Mouse (Mus musculus): Measurements from ENCODE around the gene Trappc12.
A peak's percentile ranks its signal among the peaks of the same experiment; 100 is the strongest.
"Not testable (repeated sequence)": the region's sequence is repeated elsewhere in the genome, so short reads cannot be mapped to it uniquely, and the experiment has no call there.

Gene Trappc12

GRCm38 (mm10) chr12:28733520-28734245 is 16.6 kb downstream of the Trappc12 start:
- not testable (repeated sequence) for DNase-seq (ENCODE audit: low spot score in 2 of 2)

- no peak for DNase-seq (ENCODE audit: low spot score in 2 of 2)
Measured at GRCm38 (mm10) chr12:28732631-28733030, 17.6 kb downstream of the Trappc12 start.

- DNase-seq (ENCODE audit: low spot score in 2 of 2), result no peak
Measured at GRCm38 (mm10) chr12:28727061-28727460, 23.2 kb downstream of the Trappc12 start.

GRCm38 (mm10) chr12:28726204-28726603 is 24.1 kb downstream of the Trappc12 start:
- no peak for DNase-seq (ENCODE audit: low spot score in 2 of 2)

- no peak for DNase-seq (ENCODE audit: low spot score in 2 of 2)
Measured at GRCm38 (mm10) chr12:28724366-28724765, 25.9 kb downstream of the Trappc12 start.

GRCm38 (mm10) chr12:28718106-28718505 is 32.2 kb downstream of the Trappc12 start:
- no peak for DNase-seq (ENCODE audit: low spot score in 2 of 2)

GRCm38 (mm10) chr12:28717066-28717465 is 33.2 kb downstream of the Trappc12 start:
- no peak for DNase-seq (ENCODE audit: low spot score in 2 of 2)

GRCm38 (mm10) chr12:28714822-28715632 is 35.2 kb downstream of the Trappc12 start:
- DNase-seq (ENCODE audit: low spot score in 2 of 2), result no peak

GRCm38 (mm10) chr12:28710566-28711185 is 39.6 kb downstream of the Trappc12 start:
- no peak for DNase-seq (ENCODE audit: low spot score in 2 of 2)

GRCm38 (mm10) chr12:28708154-28708553 is 42.1 kb downstream of the Trappc12 start:
- DNase-seq (ENCODE audit: low spot score in 2 of 2), result no peak

- no peak for DNase-seq (ENCODE audit: low spot score in 2 of 2)
Measured at GRCm38 (mm10) chr12:28705204-28705603, 45.1 kb downstream of the Trappc12 start.

- no peak for DNase-seq (ENCODE audit: low spot score in 2 of 2)
Measured at GRCm38 (mm10) chr12:28704381-28704780, 45.9 kb downstream of the Trappc12 start.

- DNase-seq (ENCODE audit: low spot score in 2 of 2), result no peak
Measured at GRCm38 (mm10) chr12:28701302-28701701, 49.0 kb downstream of the Trappc12 start.

- no peak for DNase-seq (ENCODE audit: low spot score in 2 of 2)
Measured at GRCm38 (mm10) chr12:28700561-28701025, 49.7 kb downstream of the Trappc12 start.

GRCm38 (mm10) chr12:28700101-28700511 is 50.2 kb downstream of the Trappc12 start:
- no peak for DNase-seq (ENCODE audit: low spot score in 2 of 2)

GRCm38 (mm10) chr12:28699656-28700055 is 50.6 kb downstream of the Trappc12 start:
- DNase-seq (ENCODE audit: low spot score in 2 of 2), result peak in 1 of 2 experiments; percentile 63

GRCm38 (mm10) chr12:28699086-28699485 is 51.2 kb downstream of the Trappc12 start:
- DNase-seq (ENCODE audit: low spot score in 2 of 2), result no peak

- no peak for DNase-seq (ENCODE audit: low spot score in 2 of 2)
Measured at GRCm38 (mm10) chr12:28697821-28698595, 52.3 kb downstream of the Trappc12 start.

- DNase-seq (ENCODE audit: low spot score in 2 of 2), result no peak
Measured at GRCm38 (mm10) chr12:28694776-28695175, 55.5 kb downstream of the Trappc12 start.

GRCm38 (mm10) chr12:28694231-28694630 is 56.0 kb downstream of the Trappc12 start:
- no peak for DNase-seq (ENCODE audit: low spot score in 2 of 2)

- no peak for DNase-seq (ENCODE audit: low spot score in 2 of 2)
Measured at GRCm38 (mm10) chr12:28693738-28694137, 56.5 kb downstream of the Trappc12 start.

GRCm38 (mm10) chr12:28690730-28691129 is 59.5 kb downstream of the Trappc12 start:
- no peak for DNase-seq (ENCODE audit: low spot score in 2 of 2)
